Mouse (Mus musculus) heart, postnatal 10 days (tissue): ENCODE data around the gene Fbxl15. TPM values are rescaled to one million over a fixed set of nuclear protein-coding genes. Genes with fewer than 3 reads are reported as not detected.

Source experiments
- DNase-seq, 2 experiments: peaks; one replicate each; pipeline ENCODE4 v3.0.0; 2021
- intact Hi-C: fragments of 180-260 bp; cut with DNase I; formaldehyde crosslinking; loops from one replicate; pipeline ENCODE4 v1.15.1; 2025
- microRNA-seq, 2 experiments: library from miRNA; unstranded; fragments of <30 nt; microRNA quantifications; one replicate each; pipeline ENCODE4 v1.2.0; 2022
- total RNA-seq, 2 experiments: library from RNA; stranded (reverse); gene quantifications; 2 replicates each; pipeline ENCODE4 v1.2.3; 2021

Gene Fbxl15
- total RNA-seq, 2 experiments from 2014 or later = 6.5 to 6.8 TPM

- peak in 1 of 2 experiments; percentile 29 for DNase-seq
- intact Hi-C loops = no loop called here
Measured at GRCm38 (mm10) chr19:46375489-46375888, 47.5 kb downstream of the Fbxl15 start.

- intact Hi-C loops = no loop called here
- no peak for DNase-seq
Measured at GRCm38 (mm10) chr19:46375891-46376290, 47.9 kb downstream of the Fbxl15 start.

Small RNAs within 50 kb of the gene (microRNA-seq; reads per million reads assigned to microRNA genes)
- gene Mir146b = 1.2 to 3.5 reads per million in 2 experiments

Other genes with a start within 250 kb of the Fbxl15 start
- 1 to 10 TPM in 1 of 2 experiments, under 1 TPM in 1; 0.25 to 2.5 TPM for gene Elovl3, start 196.3 kb upstream of the Fbxl15 start, total RNA-seq
- gene Pitx3, start 179.9 kb upstream of the Fbxl15 start, total RNA-seq = under 1 TPM in 1 of 2 experiments, not detected in 1; 0.36 TPM
- 10 to 100 TPM; 50.2 to 50.5 TPM for gene Gbf1, start 175.7 kb upstream of the Fbxl15 start, total RNA-seq
- gene Nfkb2, start 23.9 kb upstream of the Fbxl15 start, total RNA-seq = 10 to 100 TPM; 16.1 to 20.4 TPM
- 1 to 10 TPM; 2.2 to 2.9 TPM for gene Psd, start 1.0 kb upstream of the Fbxl15 start, total RNA-seq
- gene Cuedc2, start 10.5 kb downstream of the Fbxl15 start, total RNA-seq = 100 to 1,000 TPM in 1 of 2 experiments, 10 to 100 TPM in 1; 99.6 to 107 TPM
- 1 to 10 TPM; 3.4 to 4.6 TPM for gene Mfsd13a, start 12.9 kb downstream of the Fbxl15 start, total RNA-seq
- under 1 TPM; 0.19 to 0.20 TPM for gene 2310034G01Rik, start 22.1 kb downstream of the Fbxl15 start, total RNA-seq
- 100 to 1,000 TPM; 122 to 124 TPM for gene Actr1a, start 67.6 kb downstream of the Fbxl15 start, total RNA-seq
- gene Sufu, start 68.7 kb downstream of the Fbxl15 start, total RNA-seq = 10 to 100 TPM; 18.0 to 18.7 TPM
- gene Trim8, start 173.5 kb downstream of the Fbxl15 start, total RNA-seq = 10 to 100 TPM; 49.9 to 50.6 TPM
- 10 to 100 TPM; 32.8 to 33.6 TPM for gene Arl3, start 245.0 kb downstream of the Fbxl15 start, total RNA-seq
- gene Sfxn2, start 245.2 kb downstream of the Fbxl15 start, total RNA-seq = 1 to 10 TPM; 3.0 to 3.8 TPM